Mouse (Mus musculus): ENCODE data around the gene Trappc10.

The Trappc10 gene

GRCm38 (mm10) chr10:78160369-78161095 lies 83.9 kb downstream of the Trappc10 start:
- DNase-seq (ENCODE audit: extremely low spot score) = no peak

GRCm38 (mm10) chr10:78159906-78160305 lies 84.5 kb downstream of the Trappc10 start:
- DNase-seq (ENCODE audit: extremely low spot score) = peak; percentile 84

GRCm38 (mm10) chr10:78159252-78159878 lies 85.1 kb downstream of the Trappc10 start:
- DNase-seq (ENCODE audit: extremely low spot score) = peak; percentile 29

GRCm38 (mm10) chr10:78158041-78158440 lies 86.4 kb downstream of the Trappc10 start:
- no peak for DNase-seq (ENCODE audit: extremely low spot score)

- DNase-seq (ENCODE audit: extremely low spot score) = no peak
These were observed 87.5 kb downstream of the Trappc10 start for GRCm38 (mm10) chr10:78156926-78157325.

- DNase-seq (ENCODE audit: extremely low spot score) = no peak
These were observed 95.3 kb downstream of the Trappc10 start for GRCm38 (mm10) chr10:78148834-78149766.

- DNase-seq (ENCODE audit: extremely low spot score) = no peak
These were observed 96.5 kb downstream of the Trappc10 start for GRCm38 (mm10) chr10:78147908-78148441.

GRCm38 (mm10) chr10:78143727-78144505 lies 100.5 kb downstream of the Trappc10 start:
- DNase-seq (ENCODE audit: extremely low spot score) = no peak

- DNase-seq (ENCODE audit: extremely low spot score) = no peak
These were observed 103.6 kb downstream of the Trappc10 start for GRCm38 (mm10) chr10:78140843-78141242.

GRCm38 (mm10) chr10:78140251-78140600 lies 104.2 kb downstream of the Trappc10 start:
- DNase-seq (ENCODE audit: extremely low spot score) = no peak

- no peak for DNase-seq (ENCODE audit: extremely low spot score)
These were observed 104.7 kb downstream of the Trappc10 start for GRCm38 (mm10) chr10:78139572-78140250.

- DNase-seq (ENCODE audit: extremely low spot score) = peak; percentile 28
These were observed 105.5 kb downstream of the Trappc10 start for GRCm38 (mm10) chr10:78138812-78139523.

GRCm38 (mm10) chr10:78137191-78137590 lies 107.2 kb downstream of the Trappc10 start:
- DNase-seq (ENCODE audit: extremely low spot score) = no peak
